Mouse (Mus musculus) urinary bladder, postnatal 10 days (tissue): ENCODE data around the gene Scn4a.
"Not testable (repeated sequence)": the region's sequence is repeated elsewhere in the genome, so short reads cannot be mapped to it uniquely, and the experiment has no call there.

ENCODE experiments used
- DNase-seq: peaks from one replicate; pipeline ENCODE4 v3.0.0; 2022; ENCODE audit warnings: low spot score

The Scn4a gene

GRCm38 (mm10) chr11:106353188-106353587 lies at the start of gene Scn4a:
TSS of gene Scn4a (minus strand) at chr11:106353288.
- DNase-seq, result no peak

- no peak for DNase-seq
Measured at GRCm38 (mm10) chr11:106398481-106398880, 45.4 kb upstream of the Scn4a start.

- no peak for DNase-seq
Measured at GRCm38 (mm10) chr11:106397656-106398055, 44.6 kb upstream of the Scn4a start.

GRCm38 (mm10) chr11:106394055-106394454 lies 41.0 kb upstream of the Scn4a start:
- DNase-seq, result not testable (repeated sequence)

- DNase-seq, result no peak
Measured at GRCm38 (mm10) chr11:106393331-106393616, 40.2 kb upstream of the Scn4a start.

- no peak for DNase-seq
Measured at GRCm38 (mm10) chr11:106392597-106393330, 39.7 kb upstream of the Scn4a start.

GRCm38 (mm10) chr11:106391546-106392188 lies 38.6 kb upstream of the Scn4a start:
- DNase-seq, result no peak

GRCm38 (mm10) chr11:106390757-106391156 lies 37.7 kb upstream of the Scn4a start:
- DNase-seq, result no peak

- no peak for DNase-seq
Measured at GRCm38 (mm10) chr11:106389611-106390010, 36.5 kb upstream of the Scn4a start.

- no peak for DNase-seq
Measured at GRCm38 (mm10) chr11:106387791-106388216, 34.7 kb upstream of the Scn4a start, which contains the start of gene Icam2. TSS of gene Icam2 (minus strand) at chr11:106388075.

GRCm38 (mm10) chr11:106387020-106387419 lies 33.9 kb upstream of the Scn4a start:
- DNase-seq, result no peak

- DNase-seq, result no peak
Measured at GRCm38 (mm10) chr11:106386409-106386808, 33.3 kb upstream of the Scn4a start.

GRCm38 (mm10) chr11:106383051-106383790 lies 30.1 kb upstream of the Scn4a start:
- DNase-seq, result no peak

GRCm38 (mm10) chr11:106382424-106382823 lies 29.3 kb upstream of the Scn4a start:
- DNase-seq, result no peak

- no peak for DNase-seq
Measured at GRCm38 (mm10) chr11:106381883-106382282, 28.8 kb upstream of the Scn4a start.

GRCm38 (mm10) chr11:106381011-106381410 lies 27.9 kb upstream of the Scn4a start:
- no peak for DNase-seq

- no peak for DNase-seq
Measured at GRCm38 (mm10) chr11:106374979-106375378, 21.9 kb upstream of the Scn4a start.

- DNase-seq, result no peak
Measured at GRCm38 (mm10) chr11:106374559-106374958, 21.5 kb upstream of the Scn4a start.

- DNase-seq, result no peak
Measured at GRCm38 (mm10) chr11:106373998-106374397, 20.9 kb upstream of the Scn4a start.

GRCm38 (mm10) chr11:106366316-106366715 lies 13.2 kb upstream of the Scn4a start:
- DNase-seq, result peak; percentile 37

- no peak for DNase-seq
Measured at GRCm38 (mm10) chr11:106365366-106365765, 12.3 kb upstream of the Scn4a start, which contains the start of gene Prr29. TSS of gene Prr29 (plus strand) at chr11:106365472.

- no peak for DNase-seq
Measured at GRCm38 (mm10) chr11:106364712-106365111, 11.6 kb upstream of the Scn4a start.

GRCm38 (mm10) chr11:106359350-106359749 lies 6.3 kb upstream of the Scn4a start:
- no peak for DNase-seq
